Comparison of ENCODE assay signal across 15 mouse cellular contexts in genomic region chr8:124311723-124312122, GRCm38 (mm10).
"Had no signal": no experiment of that assay in that cellular context is flagged by ENCODE, and none has a peak within 500 bp of the region (broad histone marks: within the 10 kb centered on the region; RNA-seq: fewer than 3 reads in every experiment).

No protein-coding gene starts in this region.

- H3K9me3 ChIP-seq: lung, embryonic 15.5 days; megakaryocyte, embryonic 14.5 days; midbrain, embryonic 13.5 days; midbrain, embryonic 15.5 days; neural tube, embryonic 12.5 days; stomach, embryonic 15.5 days had no signal

- H3K27ac ChIP-seq: lung, embryonic 15.5 days; macrophage; midbrain, embryonic 13.5 days; midbrain, embryonic 15.5 days; neural tube, embryonic 12.5 days; stomach, embryonic 15.5 days; stomach, postnatal 0 days had no signal

- H3K4me3 ChIP-seq: lung, embryonic 15.5 days; midbrain, embryonic 13.5 days; midbrain, embryonic 15.5 days; neural tube, embryonic 12.5 days; stomach, embryonic 15.5 days had no signal

- H3K36me3 ChIP-seq: lung, embryonic 15.5 days; midbrain, embryonic 15.5 days; stomach, embryonic 15.5 days had no signal

- H3K27me3 ChIP-seq: lung, embryonic 15.5 days; megakaryocyte, embryonic 14.5 days; midbrain, embryonic 13.5 days; midbrain, embryonic 15.5 days; neural tube, embryonic 12.5 days; stomach, embryonic 15.5 days had no signal

- DNase-seq: lung, adult 2 months; lung, postnatal 14 days; lung, postnatal 36 days; right cerebral cortex, postnatal 14 days; thymus, adult 2 months; thymus, postnatal 25 days; thymus, postnatal 4 days had no signal
